Mouse (Mus musculus): Measurements from ENCODE around the gene Irf8.
"Not testable (repeated sequence)": the region's sequence is repeated elsewhere in the genome, so short reads cannot be mapped to it uniquely, and the experiment has no call there.

Irf8 gene

DNA sequence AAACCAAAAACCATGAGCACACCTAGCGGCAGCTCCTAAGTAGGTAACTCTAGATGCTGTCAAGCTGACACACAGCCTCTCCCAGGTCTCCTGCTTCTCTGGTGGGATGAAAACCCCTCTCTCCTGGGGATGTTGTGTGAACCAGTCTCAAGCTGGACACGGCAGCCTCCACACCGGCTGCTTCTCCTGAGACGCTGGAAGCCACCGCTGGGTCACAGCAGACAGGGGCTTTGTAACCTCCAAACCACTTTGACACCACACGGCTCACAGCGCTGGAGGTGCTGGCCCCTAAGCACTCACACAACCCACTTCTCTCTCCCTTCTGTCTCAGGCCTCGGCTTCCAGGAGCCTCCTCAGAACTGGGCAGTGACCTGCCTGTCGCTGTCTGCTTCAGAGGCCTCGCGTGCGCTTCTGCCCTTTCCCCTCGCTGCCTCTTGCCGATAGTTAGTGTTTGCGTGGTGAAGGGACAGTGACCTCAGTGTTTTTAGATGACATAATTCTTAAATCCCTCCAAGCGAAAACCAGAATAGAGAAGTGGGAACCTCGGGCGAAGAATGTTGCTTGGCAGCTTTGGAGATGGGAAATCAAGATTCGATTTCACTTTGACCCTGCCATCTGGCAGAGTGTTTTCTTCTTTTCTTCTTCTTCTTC lies 16.4 kb upstream of the Irf8 start:
- DNase-seq (ENCODE audit: extremely low read depth, insufficient read length, low spot score), result no peak

DNA sequence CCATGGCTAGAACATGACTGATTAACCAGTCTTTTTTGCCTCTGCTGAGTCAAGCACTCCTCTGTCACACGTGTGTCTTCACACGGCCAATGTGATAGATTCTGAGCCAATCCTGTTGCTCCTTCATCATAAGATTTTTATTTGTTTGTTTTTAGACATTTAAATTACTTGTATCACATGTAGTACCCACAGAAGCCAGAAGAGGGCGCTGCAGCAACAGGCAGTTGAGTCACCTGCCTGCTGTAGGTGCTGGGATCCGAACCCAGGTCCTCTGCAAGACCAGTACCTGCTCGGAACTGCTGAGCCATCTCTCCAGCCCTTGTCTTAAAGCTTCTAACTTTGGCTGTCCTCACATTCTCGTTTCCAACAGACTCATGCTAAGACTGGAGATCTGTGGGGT lies 13.1 kb upstream of the Irf8 start:
- DNase-seq (ENCODE audit: extremely low read depth, insufficient read length, low spot score), result no peak

DNA sequence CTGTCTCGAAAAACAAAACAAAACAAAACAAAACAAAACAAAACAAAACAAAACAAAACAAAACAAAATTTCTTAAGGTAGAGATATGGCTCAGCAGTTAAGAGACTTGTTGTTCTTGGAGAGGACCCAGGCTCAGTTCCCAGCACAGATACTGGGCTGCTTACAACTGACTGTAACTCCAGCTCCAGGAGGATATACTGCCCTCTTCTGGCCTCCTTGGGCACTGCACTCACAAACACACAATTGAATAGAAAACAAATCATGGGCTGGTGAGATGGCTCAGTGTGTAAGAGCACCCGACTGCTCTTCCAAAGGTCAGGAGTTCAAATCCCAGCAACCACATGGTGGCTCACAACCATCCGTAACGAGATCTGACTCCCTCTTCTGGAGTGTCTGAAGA lies 12.1 kb upstream of the Irf8 start:
- not testable (repeated sequence) for DNase-seq (ENCODE audit: extremely low read depth, insufficient read length, low spot score)

DNA sequence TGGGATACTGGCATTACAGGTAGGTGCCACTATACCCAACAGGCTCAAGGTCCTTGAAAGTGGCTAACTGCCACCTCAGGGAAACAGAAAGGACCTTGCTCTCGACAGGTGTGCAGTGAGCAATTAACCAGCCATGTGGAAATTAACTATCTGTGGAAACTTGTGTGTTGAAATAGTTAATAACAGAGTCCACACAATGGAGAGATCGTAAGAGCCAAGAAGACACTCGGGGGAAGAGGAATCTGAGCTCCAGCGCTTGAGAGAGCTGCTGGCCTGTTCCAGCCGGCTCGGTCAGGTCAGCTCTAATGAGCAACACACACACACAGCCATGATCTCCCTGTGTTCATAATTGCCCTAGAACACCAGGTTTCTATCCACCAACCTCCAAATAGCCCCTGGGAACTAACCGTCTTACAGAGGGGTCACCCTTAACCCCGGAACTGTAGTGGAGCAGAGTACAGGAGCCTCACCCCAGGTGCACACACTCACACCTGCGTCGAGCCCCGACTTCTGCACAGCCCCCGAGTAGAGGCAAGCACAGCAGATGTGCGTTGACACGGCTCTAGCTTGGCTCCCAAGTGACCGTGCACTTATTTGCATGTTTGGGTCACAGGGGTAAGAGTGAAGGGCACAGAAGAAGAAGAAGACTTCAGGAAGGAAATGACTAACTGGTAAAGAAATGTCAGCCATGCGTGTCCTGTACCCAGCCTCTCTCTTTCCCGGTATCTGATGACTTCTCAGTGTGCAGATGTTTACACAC lies 11.2 kb upstream of the Irf8 start:
- no peak for DNase-seq (ENCODE audit: extremely low read depth, insufficient read length, low spot score)

DNA sequence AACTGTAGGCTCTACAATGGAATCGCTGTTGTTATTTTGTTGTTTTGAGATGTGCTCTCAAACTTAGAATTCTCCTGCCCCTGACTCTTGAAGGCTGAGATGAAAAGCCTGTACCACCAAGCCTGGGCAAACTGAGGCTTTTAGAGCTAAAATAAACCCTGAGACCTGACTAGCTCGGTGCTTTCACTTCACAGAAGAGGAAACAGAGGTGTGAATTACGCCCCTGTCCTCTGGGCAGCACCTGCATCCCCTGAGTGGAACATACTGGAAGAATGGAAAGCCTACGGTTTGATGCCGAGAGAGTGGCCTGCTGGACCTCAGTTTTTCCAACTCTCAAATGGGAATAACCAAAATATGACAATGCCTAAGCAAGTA lies 10.6 kb upstream of the Irf8 start:
- no peak for DNase-seq (ENCODE audit: extremely low read depth, insufficient read length, low spot score)

DNA sequence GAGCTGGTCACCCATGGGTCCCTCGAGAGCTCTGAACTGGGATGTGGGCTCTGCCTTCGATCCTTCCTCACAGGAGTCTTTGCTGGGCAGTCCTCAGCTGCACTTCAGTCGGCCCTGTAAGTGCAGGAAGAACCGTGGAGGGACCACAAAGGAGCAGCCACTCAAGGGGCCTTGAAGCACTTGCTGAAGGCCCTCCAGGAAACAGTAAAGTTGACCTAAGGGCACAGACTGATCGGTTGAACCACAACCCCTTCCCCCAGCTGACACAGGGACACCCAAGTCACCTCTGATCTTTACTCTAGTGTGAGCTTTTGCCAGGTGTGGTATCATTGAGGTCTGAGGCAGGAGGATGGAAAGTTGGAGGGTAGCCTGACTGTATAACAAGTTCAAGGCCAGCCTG lies 10.1 kb upstream of the Irf8 start:
- DNase-seq (ENCODE audit: extremely low read depth, insufficient read length, low spot score), result no peak

DNA sequence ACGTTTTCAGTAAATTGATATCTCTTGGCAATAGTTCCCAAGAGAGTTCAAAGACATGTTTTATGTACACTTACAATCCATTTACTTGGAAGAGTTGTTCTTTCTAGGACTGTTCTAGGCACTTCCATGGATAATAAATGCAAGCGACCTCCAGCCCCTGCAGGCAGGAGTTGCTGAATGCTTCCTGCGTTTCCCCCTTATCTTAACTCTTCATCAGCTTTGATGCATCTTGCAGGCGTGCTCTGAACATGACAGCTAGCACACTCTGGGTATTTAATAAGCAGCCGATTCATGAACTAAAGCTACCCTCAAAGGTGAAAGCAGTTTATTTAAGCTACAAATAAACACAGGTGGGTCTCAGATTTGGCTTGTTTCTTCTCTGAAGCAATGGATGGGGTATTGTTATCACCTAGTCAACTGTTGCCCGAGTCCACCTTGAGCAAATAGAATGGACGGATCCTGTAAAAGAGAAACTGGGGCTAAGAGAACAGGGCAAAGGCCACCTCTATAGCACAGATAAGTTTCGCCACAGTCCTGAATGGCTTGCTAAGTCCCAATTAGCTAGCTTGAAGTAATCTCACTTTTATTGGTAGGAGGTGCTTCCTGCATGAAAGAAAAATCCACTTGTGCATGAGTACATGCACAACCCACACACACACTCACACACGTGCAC lies 7.5 kb upstream of the Irf8 start:
- no peak for DNase-seq (ENCODE audit: extremely low read depth, insufficient read length, low spot score)

DNA sequence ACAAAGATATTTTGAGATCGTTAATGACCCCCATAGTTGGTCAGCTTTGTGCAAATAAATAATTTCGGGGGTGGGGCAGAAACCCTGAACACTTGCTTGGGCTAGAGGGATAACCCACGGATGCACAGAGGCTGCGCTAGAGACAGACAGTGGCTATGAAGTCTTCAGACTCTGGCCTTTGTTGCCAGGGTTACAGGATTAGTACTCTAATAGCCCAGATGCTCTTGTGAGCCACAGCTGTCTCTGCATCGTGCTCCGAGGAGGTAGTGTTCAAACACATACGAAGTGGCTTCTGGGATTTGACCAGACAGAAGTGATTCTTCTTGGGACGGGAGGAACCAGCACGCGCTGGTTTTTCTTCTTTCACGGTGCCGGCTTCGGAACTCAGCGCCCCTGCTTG lies 4.6 kb upstream of the Irf8 start:
- no peak for DNase-seq (ENCODE audit: extremely low read depth, insufficient read length, low spot score)

DNA sequence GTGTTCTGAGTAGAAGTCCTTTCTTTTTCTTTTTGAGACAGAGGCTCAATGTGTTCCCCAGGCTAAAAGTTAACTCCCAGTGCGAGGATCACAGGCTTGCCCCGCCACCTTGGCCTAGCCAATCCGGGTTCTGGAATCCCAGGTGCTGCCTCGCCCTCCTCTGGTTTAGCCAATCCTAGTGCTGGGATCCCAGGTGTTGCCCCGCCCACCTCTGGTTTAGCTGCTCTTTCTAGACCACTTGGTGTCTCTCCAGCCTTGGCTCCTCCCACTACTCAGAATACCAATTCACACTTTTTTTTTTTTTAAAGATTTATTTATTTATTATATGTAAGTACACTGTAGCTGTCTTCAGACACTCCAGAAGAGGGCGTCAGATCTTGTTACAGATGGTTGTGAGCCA lies 4.1 kb upstream of the Irf8 start:
- no peak for DNase-seq (ENCODE audit: extremely low read depth, insufficient read length, low spot score)

DNA sequence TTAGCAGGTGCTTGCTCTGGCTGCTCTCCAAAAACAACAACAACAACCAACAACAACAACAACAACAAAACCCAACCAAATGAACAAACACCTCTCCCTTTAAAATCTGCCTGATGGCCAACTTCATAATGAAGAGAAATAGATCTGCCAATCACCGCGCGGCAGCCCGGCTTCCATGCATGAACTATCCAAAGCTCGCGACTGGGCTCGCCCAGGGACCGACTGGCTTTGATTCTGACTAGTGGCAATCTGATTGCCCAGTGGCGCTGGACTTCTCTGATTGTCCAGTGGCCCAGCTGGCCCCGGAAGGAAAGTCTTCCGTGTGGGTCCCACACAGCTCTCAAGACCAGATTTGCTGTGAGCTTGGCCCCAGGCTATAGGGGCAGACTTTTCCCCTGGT lies 328 bp downstream of the Irf8 start:
- no peak for DNase-seq (ENCODE audit: extremely low read depth, insufficient read length, low spot score)

DNA sequence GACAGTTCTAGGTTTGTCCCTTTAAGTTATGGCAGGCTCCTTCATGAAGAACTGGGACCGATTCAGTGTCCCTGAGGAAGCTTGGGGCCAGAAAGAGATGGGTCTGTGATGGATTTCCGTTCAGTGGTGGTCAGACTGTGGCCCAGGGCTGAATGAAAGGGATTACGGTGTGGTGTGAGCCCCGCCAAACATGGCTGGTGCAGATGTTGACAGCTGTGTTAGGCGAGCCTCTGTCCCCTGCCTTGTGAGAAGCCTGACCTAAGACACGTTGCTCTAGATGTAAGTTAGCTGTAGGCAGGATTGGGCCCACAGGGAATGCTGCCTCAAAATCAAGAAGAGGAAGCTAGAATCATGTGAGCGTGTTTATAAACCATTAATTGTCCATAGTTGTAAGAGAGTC lies 1.0 kb downstream of the Irf8 start:
- DNase-seq (ENCODE audit: extremely low read depth, insufficient read length, low spot score), result no peak

DNA sequence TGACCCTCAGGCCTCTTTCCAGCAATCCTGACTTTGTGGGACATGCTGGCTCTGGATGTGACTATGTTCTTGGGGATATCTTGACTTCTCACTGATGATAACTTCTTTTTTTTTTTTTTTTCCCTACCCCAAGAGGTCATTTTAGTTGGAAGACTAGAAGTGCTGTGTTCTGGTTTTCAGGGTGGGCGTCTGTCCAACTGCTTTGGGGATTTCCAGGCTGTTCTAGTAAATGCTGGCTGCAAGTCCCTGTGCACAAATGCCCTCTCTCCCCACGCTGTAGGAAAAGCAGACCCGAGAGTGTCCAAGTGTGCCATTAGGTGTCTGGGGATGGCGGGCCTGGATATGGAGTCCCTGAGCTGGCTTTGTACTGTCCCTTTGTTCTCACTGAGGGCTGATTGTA lies 2.6 kb downstream of the Irf8 start:
- DNase-seq (ENCODE audit: extremely low read depth, insufficient read length, low spot score), result no peak

DNA sequence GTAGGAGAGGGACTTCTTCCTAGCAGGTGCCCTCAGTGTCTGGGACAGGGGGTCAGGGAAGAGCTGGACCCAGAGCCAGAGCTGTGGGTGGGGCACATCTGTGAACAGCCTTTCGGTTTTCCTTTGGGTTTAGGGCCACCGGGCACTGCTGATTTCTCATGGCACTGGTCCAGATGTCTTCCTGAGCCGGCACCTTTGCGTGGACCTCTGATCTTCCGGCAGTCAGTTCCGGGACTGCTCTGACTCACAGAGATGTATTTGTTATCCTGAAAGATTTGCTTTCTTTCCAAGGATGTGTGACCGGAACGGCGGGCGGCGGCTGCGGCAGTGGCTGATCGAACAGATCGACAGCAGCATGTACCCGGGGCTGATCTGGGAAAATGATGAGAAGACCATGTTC lies 3.4 kb downstream of the Irf8 start:
- DNase-seq (ENCODE audit: extremely low read depth, insufficient read length, low spot score), result no peak

DNA sequence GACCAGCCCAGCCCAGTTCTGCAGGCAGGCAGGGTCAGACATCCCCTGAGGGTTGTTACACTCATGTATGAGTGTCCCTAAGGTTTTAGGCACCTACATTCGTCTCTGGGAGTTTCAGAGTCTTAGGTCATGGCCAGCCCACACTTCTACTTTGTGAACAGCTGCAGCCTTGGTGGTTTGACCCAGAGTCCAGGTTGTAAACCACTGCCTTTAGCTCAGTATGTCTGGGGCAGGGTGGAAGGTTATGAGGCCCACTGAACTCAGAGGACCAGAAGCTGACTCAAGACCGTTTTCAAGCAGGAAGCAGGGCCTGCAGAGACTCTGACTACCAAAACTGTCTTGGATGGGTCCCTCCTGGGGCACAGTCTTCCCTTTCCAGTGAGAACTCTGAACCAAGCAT lies 4.4 kb downstream of the Irf8 start:
- DNase-seq (ENCODE audit: extremely low read depth, insufficient read length, low spot score), result no peak

DNA sequence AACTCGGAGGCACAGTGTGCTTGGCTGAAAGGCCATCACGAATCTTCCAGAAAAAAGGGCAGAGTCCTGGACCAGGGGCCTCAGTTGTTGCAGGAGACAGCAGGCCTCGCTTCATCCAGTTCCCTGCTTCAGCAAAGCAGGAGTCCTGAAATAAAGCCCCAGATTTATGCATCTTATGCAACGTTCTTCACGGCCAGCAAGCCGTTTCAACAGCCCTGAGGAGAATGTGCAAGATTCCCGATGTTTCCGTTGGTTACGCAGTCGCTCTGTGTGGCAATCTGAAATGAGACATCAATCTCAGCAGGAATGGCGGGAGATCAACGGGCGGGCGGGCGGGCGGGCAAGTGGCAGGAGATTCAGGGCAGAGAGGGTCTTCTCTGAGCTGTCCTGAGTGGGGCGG lies 4.8 kb downstream of the Irf8 start:
- DNase-seq (ENCODE audit: extremely low read depth, insufficient read length, low spot score), result no peak

DNA sequence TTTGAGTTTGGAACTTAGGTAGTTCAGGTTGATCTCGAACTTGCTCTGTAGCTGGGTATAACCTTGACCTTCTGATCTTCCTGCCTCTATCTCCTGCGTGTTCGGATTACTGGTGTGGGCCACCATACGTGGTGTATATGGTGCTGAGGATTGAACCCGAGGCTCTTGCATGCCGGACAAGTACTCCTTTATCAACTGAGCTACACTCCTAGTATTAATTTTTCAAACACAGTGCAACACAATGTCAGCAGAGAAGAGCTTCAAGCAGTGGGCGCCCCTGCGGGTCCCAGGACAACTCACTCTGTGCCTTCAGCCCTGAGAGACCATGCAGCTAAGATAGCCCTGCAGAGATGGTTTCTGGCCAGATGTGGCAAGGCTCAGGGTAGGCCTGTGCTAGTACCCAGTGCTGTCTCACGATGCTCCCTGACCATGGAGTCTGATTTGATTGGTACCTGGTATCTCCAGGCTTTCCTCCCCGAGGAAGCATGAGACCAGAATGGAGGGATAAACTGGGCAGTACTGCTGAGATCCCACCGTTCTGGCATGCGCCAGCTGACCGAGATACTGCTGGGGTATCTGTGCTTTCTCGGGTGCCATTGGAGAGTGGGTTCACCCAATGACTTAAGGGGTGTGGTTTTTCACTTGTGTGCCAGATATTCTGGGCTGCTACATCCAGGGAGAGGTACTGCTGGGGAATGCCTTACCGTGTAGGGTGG lies 5.8 kb downstream of the Irf8 start:
- DNase-seq (ENCODE audit: extremely low read depth, insufficient read length, low spot score), result no peak

DNA sequence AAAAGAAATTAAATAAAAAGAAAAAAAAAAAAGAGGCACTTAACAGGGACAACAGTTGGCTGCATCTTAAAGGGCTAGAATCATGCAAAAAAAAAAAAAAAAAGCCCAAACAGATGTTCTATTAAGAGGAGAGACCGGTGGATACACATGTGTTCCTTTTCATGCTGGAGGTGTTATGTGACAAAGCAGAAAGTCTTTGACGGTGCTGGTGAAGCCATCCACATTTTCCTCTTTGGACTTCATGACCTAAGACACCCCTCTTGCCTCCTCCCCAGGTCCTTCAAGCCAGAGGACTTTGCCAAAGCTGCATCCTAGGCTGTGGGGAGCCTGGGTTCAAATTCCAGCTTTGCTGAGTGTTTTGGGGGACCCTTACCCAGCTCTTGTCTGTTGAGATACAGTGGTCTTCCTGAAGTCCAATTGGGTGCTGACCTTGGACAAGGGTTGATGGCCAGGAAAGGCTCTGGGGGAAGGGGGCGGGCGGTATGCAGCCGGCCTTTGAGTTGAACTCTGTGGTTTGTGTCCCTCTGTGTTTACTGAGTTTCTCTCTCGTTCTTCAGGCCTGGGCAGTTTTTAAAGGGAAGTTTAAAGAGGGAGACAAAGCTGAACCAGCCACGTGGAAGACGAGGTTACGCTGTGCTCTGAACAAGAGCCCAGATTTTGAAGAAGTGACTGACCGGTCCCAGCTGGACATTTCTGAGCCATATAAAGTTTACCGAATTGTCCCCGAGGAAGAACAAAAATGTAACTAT lies 7.2 kb downstream of the Irf8 start:
- DNase-seq (ENCODE audit: extremely low read depth, insufficient read length, low spot score), result no peak

DNA sequence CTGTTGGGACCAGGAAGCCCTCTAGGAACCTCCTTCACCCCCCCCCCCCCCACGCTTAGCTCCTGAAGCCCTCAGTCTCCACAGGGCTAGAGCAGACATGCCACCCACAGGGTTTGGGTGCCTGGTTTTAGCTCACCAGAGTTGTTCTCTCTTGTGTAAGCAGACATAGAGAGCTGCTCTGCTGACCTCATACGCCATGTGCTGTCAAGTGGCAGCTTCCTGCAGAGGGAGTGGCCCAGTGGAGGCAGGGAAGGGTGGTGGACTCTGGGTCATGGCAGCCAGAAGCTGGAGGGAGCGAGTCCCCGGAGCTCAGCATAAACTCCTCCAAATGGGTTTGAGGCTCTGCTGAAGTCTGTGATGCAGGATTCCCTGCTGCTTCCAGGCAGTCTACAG lies 7.7 kb downstream of the Irf8 start:
- no peak for DNase-seq (ENCODE audit: extremely low read depth, insufficient read length, low spot score)

DNA sequence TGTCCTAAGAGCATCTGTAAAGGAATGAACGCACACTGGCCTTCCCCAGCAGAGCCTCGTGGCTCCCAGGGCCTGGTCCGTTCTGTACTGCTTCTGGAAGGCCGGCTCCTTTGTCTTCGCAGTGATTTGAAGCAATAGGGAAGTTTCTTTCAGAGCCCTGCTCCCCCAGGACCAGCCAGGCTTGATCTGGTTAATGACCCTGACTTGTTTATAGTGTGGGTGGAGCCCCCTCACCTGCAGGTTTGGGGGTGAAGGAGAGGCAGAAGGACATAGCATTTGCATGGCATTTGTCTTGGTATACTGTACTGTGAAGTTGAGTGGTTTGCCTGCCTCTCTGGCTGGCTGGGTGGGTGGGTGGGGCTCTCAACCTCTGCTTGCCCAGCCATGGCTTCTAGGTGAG lies 8.3 kb downstream of the Irf8 start:
- DNase-seq (ENCODE audit: extremely low read depth, insufficient read length, low spot score), result no peak

DNA sequence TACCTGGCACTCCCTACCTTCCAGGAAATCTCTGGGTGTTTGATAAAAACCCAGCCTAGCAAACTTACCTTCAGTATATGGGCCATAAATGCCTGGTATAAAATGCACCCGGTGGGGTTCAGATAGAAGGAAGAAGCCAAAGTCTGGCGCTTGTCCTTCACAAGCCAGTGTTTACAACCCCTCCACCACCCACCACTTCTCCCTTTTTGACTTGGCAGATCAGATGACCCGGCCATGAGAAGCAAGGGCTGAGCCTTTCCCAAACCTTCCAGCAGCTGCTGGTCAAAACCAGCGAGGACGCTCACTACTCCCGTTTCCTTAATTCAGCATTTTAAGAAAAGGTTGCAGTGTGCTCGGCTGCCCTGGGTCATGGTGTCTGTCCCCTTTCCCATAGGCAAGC lies 9.1 kb downstream of the Irf8 start:
- DNase-seq (ENCODE audit: extremely low read depth, insufficient read length, low spot score), result no peak
